Mouse (Mus musculus) liver, adult 2 months (tissue): ENCODE results near the gene Maff.

Source experiments
- CTCF ChIP-seq: fragments of 200-500 bp; IDR thresholded peaks from 2 replicates; pipeline ENCODE4 v1.5.1; 2011; ENCODE audit warnings: low read depth, low read length, control low read depth
- POLR2A ChIP-seq: fragments of 200-500 bp; IDR thresholded peaks from 2 replicates; pipeline ENCODE4 v1.6.1; 2011; ENCODE audit warnings: low read length, control low read depth; ENCODE audit not compliant: insufficient read depth; ENCODE audit errors: extremely low read depth

DNA sequence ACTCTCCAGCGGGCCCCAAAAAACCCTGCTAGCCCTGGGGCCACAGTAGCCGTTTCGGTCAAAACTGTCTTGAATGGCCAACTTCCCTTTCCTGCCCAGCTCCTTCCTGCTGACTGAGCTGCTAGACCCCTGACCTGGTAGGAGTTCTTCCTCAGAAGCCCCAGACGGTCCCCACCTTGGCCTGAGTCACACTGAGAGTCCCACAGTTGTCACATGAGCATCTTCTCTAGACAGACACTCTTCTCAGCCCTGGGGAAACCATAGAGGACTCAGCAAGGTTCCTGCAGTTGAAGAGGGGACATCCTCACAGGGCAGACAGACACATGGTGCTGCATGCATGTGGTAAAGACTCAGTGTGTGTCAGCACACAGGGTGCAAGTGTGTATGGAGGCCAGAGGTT, 8.2 kb downstream of the Maff start:
- TF ChIP-seq CTCF (no peak), POLR2A (no peak)
